Mouse (Mus musculus): ENCODE results near the gene Gm4787.

- TF ChIP-seq CTCF (IDR thresholded peaks at IDR 0.05; ENCODE audit: borderline replicate concordance, insufficient read depth, low read depth, low read length) (no peak), POLR2A (IDR thresholded peaks at IDR 0.05; ENCODE audit: borderline replicate concordance, insufficient read depth, low read length) (no peak)
Measured at GRCm38 (mm10) chr12:81408966-81409365, 29.7 kb upstream of the Gm4787 start.
